Mouse (Mus musculus) urinary bladder, postnatal 25 days (tissue): ENCODE measurements at regions not wholly inside any gene's neighbourhood (a gene's known extent, or its start where the extent isn't known, plus 50 kb on each side); places are given as distances from the start of the nearest gene placed in this dataset.
"Not testable (repeated sequence)": the region's sequence is repeated elsewhere in the genome, so short reads cannot be mapped to it uniquely, and the experiment has no call there.

Experiments used
- DNase-seq: peaks from one replicate; pipeline ENCODE4 v3.0.0; 2022; ENCODE audit warnings: low spot score

GRCm38 (mm10) chr4:7414301-7414700, 824.5 kb downstream of the Car8 start:
- no peak for DNase-seq

GRCm38 (mm10) chr4:7392696-7393095, 846.1 kb downstream of the Car8 start:
- no peak for DNase-seq

DNA sequence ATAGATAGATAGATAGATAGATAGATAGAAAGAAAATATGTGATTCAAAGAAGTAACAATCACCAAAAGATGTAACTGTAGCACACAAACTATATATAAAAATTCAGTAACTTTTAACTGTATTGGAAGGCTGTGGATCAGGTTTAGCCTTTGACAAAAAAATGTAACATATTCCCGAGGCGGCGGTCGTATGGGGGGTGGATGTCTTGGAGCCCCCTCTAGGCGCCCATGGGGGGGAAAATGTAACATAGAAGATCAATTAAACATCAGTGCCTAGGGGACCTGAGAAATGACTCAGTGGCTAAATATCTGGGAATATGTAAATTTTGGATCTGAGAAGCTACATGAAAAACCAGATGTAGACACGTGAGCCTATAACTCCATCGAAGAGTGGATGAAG, 847.2 kb downstream of the Car8 start:
- DNase-seq: peak; percentile 35

DNA sequence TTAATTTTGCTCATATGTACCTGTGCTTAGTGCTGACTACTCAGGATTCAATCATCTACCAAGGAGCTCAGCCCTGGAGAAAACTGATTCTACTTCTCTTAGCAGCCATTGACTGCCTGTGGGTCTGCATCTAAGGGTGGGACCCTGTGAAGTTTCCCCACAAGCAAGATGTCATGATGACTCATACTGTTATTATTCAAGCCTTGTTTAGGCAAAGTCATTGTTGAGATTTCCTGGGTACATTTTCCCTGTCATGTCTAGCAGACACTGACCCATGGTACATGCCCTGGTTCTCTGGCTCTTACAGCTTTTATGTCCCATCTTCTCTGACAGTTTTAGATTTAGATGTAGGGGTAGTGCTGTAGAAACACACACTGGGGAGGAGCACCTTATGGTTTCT, 853.8 kb downstream of the Car8 start:
- DNase-seq: no peak

DNA sequence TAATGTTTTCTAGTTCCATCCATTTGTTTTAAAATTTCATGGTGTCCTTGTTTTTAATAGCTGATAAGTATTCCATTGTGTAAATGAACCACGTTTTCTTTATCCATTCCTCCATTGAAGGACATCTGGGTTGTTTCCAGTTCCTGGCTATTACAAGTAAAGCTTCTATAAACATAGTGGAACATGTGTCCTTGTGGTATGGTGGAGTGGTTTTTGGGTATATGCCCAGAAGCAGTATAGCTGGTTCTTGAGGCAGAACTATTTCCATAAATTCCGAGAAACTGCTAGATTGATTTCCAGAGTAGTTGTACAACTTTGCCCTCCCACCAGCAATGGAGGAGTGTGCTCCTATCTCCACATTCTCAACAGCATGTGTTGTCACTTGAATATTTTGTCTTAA, 858.8 kb downstream of the Car8 start:
- DNase-seq: no peak

DNA sequence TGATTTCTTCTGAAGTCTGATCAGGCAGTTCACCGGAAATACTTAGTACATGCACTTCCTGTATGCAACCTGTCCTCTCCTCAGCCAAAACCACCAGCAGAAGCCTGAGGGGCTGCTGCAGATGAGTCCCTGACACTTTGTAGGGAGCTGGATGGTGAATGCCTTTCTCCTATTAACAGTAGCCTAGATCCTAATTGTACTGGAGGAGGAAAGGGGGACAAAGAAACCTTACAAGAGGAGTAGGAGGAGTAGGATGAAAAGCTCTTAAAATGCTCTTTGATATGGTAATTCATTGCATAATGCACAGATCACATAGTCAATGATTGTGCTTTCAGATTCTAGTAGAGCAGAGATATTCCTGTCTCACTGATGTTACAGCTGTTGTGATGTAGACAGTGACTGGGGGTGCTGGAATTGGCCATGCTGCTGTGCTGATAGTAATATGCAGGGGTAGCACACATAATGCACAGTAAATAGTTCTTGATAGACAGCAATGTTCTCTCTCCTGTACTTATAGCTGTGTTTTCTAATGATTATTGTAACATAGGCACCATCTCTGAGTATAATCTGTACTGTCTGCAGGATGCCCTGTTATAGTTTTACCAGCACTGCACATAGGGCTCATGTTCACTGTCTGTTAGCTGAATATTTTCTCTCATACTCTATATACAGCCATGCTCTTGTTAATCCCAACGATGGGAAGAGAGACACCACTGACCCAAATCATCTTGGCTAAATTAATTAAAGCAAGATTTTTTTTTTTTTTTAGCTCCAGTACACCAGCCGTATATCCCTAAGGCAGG, 874.4 kb downstream of the Car8 start:
- DNase-seq: no peak

DNA sequence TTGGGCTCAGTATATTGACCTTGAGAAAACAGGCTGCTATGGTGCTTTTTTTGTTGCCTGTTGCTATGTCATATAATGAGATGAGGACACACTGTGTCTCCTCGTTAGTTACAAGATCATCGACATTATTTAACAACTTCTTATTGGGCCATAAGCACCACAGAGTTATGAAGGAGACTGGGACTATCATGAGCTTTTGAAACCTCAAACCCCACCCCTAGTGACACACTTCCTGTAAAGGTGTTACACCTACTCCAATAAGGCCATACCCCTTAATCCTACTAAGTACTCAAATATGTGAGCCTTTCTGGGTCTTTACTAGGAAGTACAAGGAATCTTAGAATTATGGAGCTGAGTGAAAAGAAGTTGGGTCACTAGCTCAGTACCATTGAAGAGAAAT, 875.3 kb downstream of the Car8 start:
- no peak for DNase-seq

- no peak for DNase-seq
These were observed 882.6 kb downstream of the Car8 start for GRCm38 (mm10) chr4:7356202-7356601.

GRCm38 (mm10) chr4:7347317-7347716, 891.5 kb downstream of the Car8 start:
- DNase-seq: no peak

DNA sequence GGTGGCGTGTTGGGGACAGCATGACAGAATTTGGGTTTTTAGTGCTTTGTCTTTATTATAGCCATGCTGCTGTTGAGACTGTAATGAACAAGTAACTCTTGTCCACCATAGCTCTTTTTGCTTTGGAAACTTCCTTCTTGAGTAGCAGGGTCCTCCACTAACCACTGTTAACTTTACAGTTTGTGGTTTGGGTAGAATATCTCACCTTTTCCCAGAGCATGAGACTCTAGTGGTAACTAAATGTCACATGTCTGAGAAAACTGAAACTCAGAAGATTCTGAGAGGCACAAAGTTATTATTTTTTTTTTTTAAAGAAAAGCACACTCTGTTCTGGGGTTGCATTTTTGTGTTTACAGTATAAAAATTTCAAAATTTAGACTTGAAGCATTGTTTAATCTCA, 897.7 kb downstream of the Car8 start:
- no peak for DNase-seq

- DNase-seq: no peak
These were observed 924.6 kb downstream of the Car8 start for GRCm38 (mm10) chr4:7314261-7314660.

DNA sequence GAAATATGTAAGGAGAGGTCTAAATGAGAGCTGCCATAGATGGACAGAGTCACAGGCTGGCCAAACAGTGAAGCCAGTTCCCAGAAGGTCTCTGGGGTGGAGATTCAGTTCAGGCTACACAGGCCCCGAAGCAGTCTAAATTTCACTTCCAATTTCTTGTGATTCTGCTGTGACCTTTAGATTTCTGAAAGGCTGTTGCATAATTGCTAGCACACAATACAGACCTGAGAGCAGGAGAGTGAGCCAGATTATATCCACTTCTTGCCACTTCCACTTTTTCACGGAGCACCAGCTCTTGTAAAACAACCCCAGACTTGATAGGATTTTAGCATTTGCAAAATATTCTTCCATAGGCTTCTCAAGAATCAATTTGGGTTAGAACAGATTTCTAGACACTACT, 925.6 kb downstream of the Car8 start:
- no peak for DNase-seq

DNA sequence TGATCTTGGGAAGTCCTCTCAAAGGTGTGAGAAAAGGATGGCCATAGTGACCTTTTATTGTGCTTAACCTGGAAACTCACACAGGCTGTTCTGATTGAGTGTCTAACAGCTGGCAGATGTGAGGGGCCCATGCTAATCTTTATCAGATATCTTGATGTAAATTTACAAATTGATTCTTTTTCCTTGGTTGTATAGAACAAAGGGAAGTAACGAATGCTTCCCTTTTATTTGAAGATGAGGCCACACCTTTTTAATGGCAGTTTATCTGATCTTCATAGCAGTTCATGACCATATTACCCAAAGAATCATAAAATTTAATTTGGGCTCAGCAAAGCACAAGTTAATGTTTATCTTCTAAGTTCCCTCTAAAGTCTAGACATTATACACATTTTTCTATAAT, 926.7 kb downstream of the Car8 start:
- no peak for DNase-seq

DNA sequence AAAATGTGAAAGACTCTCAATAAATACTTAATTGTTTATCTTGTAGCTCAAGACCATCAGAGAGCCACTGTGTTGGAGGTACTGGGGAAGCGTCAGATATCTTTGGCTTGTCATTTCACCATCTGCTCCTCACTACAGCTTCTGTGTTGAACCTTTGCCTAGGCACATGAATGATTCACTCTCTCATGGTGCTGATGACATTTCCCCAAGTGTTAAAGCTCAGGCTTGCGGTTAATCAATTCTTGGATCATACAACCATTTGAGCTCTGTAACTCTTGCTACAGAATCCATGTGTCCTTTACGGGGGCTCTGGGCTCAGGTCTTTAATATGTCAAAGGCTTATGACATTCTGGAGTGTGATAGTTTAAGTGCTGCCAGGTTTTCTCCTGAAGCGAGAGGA, 969.8 kb downstream of the Car8 start:
- DNase-seq: no peak

GRCm38 (mm10) chr4:7256486-7256885, 982.4 kb downstream of the Car8 start:
- no peak for DNase-seq

- DNase-seq: no peak
These were observed 985.2 kb downstream of the Car8 start for GRCm38 (mm10) chr4:7253616-7254015.

- no peak for DNase-seq
These were observed 987.2 kb downstream of the Car8 start for GRCm38 (mm10) chr4:7251641-7252040.

- no peak for DNase-seq
These were observed 991.0 kb downstream of the Car8 start for GRCm38 (mm10) chr4:7247816-7248215.

DNA sequence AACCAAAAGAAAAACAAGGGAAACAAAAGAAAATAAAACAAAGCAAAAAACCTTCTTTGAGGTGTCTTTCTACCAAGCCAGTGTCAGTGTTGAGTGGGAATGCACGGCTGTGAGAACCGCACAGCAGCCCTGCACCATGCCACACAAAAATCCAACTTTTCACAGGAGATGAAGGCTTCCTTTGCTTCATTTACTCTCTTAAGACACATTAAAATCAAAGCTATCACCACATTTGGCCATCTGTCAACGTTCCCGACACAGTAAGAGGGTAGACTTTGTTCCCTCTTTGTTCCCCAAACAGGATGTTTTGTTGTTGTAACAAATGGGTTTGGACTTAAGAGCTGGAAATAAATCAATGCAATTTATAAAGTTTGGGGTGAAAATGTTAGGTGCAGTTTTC, 991.6 kb downstream of the Car8 start:
- DNase-seq: no peak

- no peak for DNase-seq
These were observed 992.0 kb downstream of the Car8 start for GRCm38 (mm10) chr4:7246828-7247227.

GRCm38 (mm10) chr4:7245653-7246052, 993.2 kb downstream of the Car8 start:
- no peak for DNase-seq

GRCm38 (mm10) chr4:7237848-7238247, 1001.0 kb downstream of the Car8 start:
- no peak for DNase-seq

- DNase-seq: not testable (repeated sequence)
These were observed 1004.3 kb downstream of the Car8 start for GRCm38 (mm10) chr4:7234537-7234936.

DNA sequence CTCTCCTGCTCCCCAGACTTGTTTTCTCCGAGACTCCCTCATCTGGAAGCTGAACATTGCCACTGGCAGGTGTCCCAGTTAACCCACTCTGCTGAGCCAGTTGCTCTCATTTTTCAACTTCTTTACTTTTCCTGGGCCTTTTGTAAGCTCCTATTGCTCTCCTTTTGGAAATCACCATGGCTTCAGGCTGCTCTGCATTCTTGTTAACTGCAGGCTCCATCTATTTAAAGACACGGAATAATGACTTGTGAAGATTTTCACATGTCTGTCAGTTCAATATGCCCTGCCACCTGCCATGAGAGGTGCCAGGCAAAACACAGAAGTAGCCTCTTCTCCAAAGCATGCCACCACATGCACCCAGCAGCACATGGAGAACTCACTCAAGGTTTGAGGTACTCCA, 1009.9 kb downstream of the Car8 start:
- DNase-seq: no peak
